Mouse (Mus musculus): ENCODE results near the gene Otop2. TPM values are rescaled to one million over a fixed set of nuclear protein-coding genes. Genes with fewer than 3 reads are reported as not detected.

The Otop2 gene
- total and polyA plus RNA-seq, 3 experiments, result not detected

DNA sequence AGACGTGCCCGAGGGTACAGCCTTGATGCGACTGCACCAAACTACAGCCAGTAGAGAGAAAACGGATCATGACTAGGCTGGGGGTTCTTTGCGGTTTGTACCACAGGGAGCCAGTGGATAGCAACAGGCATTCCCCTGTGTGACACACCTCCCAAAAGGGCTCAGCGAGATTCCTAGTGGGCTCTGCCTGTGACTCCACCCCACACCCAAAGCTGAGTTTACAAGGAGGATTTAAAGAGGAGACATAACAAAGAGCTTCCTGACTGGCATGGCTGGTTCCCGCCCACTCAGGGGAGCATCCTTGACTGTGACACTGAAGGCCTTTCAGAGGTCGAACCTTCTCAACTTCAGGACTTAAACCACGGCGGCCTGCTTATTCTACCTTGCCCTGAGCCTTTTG, 15.5 kb upstream of the Otop2 start (continued):
- no peak for TF ChIP-seq KAT2A (IDR thresholded peaks at IDR 0.05; ENCODE audit: insufficient replicate concordance, low read length)
- no peak for TF ChIP-seq CHD2 (IDR thresholded peaks at IDR 0.05; ENCODE audit: low read length)

DNA sequence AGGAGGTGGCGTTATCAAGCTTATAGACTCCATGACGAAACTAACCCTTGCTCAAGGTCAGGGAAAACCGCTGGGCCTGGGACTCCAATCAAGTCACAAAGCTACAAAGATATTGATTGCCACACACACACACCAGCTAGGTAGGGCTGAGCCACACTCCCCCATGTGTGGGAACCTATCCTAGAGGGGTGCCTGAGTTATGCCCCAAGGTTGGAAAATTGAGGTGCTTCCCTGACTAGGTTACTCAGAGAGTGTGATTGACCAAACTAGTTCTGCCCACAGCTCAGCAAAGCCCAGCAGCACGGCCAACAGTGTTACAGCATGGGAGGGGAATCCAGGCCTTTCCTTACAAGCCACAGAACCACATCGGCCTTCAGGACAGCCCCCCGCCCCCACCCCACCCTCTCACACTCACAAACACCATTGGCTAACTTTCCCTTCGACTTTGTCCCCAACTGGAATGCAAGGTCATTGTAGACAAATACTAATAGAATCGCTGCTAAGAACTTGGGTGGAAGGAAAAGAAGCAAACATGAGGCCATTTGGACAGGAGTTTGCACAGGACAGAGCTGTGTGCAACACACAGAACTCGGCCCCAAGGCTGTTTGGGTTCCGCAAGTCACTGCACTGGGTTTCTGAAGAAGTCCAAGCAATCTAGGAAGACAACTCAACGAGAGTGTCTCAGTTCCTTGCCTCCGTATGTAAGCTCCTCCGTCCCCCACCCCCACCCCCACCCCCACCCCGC, 14.2 kb upstream of the Otop2 start:
- DNase-seq (ENCODE audit: extremely low read depth), result no peak
- H3K4me3 ChIP-seq (replicated peaks in 1 of 3; ENCODE audit: low read depth in 2 of 3, low read length in 2 of 3, poor library complexity in 1 of 3), result no peak overlapping the region
- peaks cover 61% of the 10 kb centered on the region for H3K27me3 ChIP-seq (replicated peaks)
- H3K4me1 ChIP-seq (ENCODE audit: control insufficient read depth in 1 of 2, insufficient read depth in 2 of 2), result peaks cover 5 to 9% of the 10 kb centered on the region in 2 experiments
- H3K9ac ChIP-seq (ENCODE audit: insufficient read depth, low read depth), result no peak overlapping the region
- TF ChIP-seq GABPA (IDR thresholded peaks at IDR 0.05; ENCODE audit: insufficient replicate concordance, low read depth, low read length), result no peak
- TF ChIP-seq KAT2A (IDR thresholded peaks at IDR 0.05; ENCODE audit: insufficient replicate concordance, low read length), result no peak
- no peak for TF ChIP-seq ZNF384 (IDR thresholded peaks at IDR 0.05; ENCODE audit: low read depth, low read length)
- TF ChIP-seq MYC (IDR thresholded peaks at IDR 0.05; ENCODE audit: low read depth, low read length), result no peak
- TF ChIP-seq ETS1 (conservative IDR thresholded peaks at IDR 0.05; ENCODE audit: low read depth, low read length), result no peak
- no peak for TF ChIP-seq MXI1 (IDR thresholded peaks at IDR 0.05; ENCODE audit: low read depth, low read length)
- no peak for TF ChIP-seq POLR2AphosphoS2 (IDR thresholded peaks at IDR 0.05; ENCODE audit: low read depth, low read length)
- in situ Hi-C loops (cut with MboI; ENCODE audit: low pct_ligation_motif_present, low pct_unique_long_range_greater_than_20kb, low sequenced_read_pairs), result no loop called here
- no peak overlapping the region for H3K27ac ChIP-seq (ENCODE audit: insufficient read depth, low read depth)
- H3K4me2 ChIP-seq (ENCODE audit: insufficient read depth, low read depth, poor library complexity, severe bottlenecking), result no peak overlapping the region
- H3K79me2 ChIP-seq (replicated peaks; ENCODE audit: control insufficient read depth, extremely low read depth, insufficient read depth, poor library complexity, severe bottlenecking), result no peaks in the 10 kb centered on the region
- dilution Hi-C loops (cut with MboI; ENCODE audit: extremely low pct_ligation_motif_present, extremely low pct_unique_long_range_greater_than_20kb, low sequenced_read_pairs), result no loop called here
- no peaks in the 10 kb centered on the region for H3K36me3 ChIP-seq (replicated peaks in 1 of 2; ENCODE audit: control insufficient read depth in 1 of 2, insufficient read depth in 1 of 2, low read length in 1 of 2)
- peaks cover 6% of the 10 kb centered on the region for H3K9me3 ChIP-seq (replicated peaks; ENCODE audit: low read length)

DNA sequence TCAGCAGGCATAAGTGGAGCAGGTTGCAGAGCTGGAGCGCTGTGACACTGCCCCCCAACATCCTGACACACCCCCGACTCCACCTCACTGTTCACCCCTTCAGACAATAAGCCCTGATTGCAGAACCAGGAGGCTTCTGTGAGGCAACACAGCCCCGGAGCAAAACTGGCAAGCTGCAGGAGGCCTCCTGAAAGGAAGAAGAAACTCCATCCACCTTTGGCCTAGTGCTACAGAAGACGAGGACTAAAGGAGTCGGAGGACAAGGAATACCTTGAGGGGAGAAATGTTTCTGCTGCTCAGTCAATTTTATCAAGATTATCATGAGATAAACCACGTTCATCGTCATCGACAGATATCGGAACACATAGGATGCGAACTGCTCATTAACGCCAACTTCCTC, 11.0 kb upstream of the Otop2 start:
- no peaks in the 10 kb centered on the region for H3K36me3 ChIP-seq (replicated peaks in 1 of 2; ENCODE audit: control insufficient read depth in 1 of 2, insufficient read depth in 1 of 2, low read length in 1 of 2)
- no peak overlapping the region for H3K27ac ChIP-seq (ENCODE audit: insufficient read depth, low read depth)
- H3K4me3 ChIP-seq (replicated peaks in 1 of 3; ENCODE audit: low read depth in 2 of 3, low read length in 2 of 3, poor library complexity in 1 of 3), result no peak overlapping the region
- H3K4me1 ChIP-seq (ENCODE audit: control insufficient read depth in 1 of 2, insufficient read depth in 2 of 2), result peaks cover 7 to 9% of the 10 kb centered on the region in 2 experiments
- H3K9ac ChIP-seq (ENCODE audit: insufficient read depth, low read depth), result no peak overlapping the region
- H3K79me2 ChIP-seq (replicated peaks; ENCODE audit: control insufficient read depth, extremely low read depth, insufficient read depth, poor library complexity, severe bottlenecking), result no peaks in the 10 kb centered on the region
- dilution Hi-C loops (cut with MboI; ENCODE audit: extremely low pct_ligation_motif_present, extremely low pct_unique_long_range_greater_than_20kb, low sequenced_read_pairs) (no loop called here), in situ Hi-C loops (cut with MboI; ENCODE audit: low pct_ligation_motif_present, low pct_unique_long_range_greater_than_20kb, low sequenced_read_pairs) (no loop called here)
- no peak for DNase-seq (ENCODE audit: extremely low read depth)
- TF ChIP-seq PAX5 (IDR thresholded peaks at IDR 0.05; ENCODE audit: low read length) (no peak), BHLHE40 (IDR thresholded peaks at IDR 0.05; ENCODE audit: low read depth, low read length) (no peak), POLR2A (IDR thresholded peaks at IDR 0.05; ENCODE audit: low read depth, low read length) (no peak), NRF1 (IDR thresholded peaks at IDR 0.05; ENCODE audit: low read depth, low read length) (no peak), EP300 (IDR thresholded peaks at IDR 0.05; ENCODE audit: low read length) (no peak), USF1 (IDR thresholded peaks at IDR 0.05; ENCODE audit: low read depth, low read length) (no peak), POLR2AphosphoS2 (IDR thresholded peaks at IDR 0.05; ENCODE audit: low read depth, low read length) (no peak), GABPA (IDR thresholded peaks at IDR 0.05; ENCODE audit: insufficient replicate concordance, low read depth, low read length) (no peak), MEF2A (IDR thresholded peaks at IDR 0.05; ENCODE audit: borderline replicate concordance, low read depth, low read length) (no peak), CTCF (conservative IDR thresholded peaks at IDR 0.05 in 1 of 2, IDR thresholded peaks at IDR 0.05 in 1 of 2; ENCODE audit: low read depth in 2 of 2, low read length in 2 of 2) (no peak), HCFC1 (IDR thresholded peaks at IDR 0.05; ENCODE audit: low read depth, low read length) (no peak), NELFE (IDR thresholded peaks at IDR 0.05; ENCODE audit: low read depth, low read length) (no peak), IRF4 (IDR thresholded peaks at IDR 0.05; ENCODE audit: low read depth, low read length) (no peak), ELF1 (IDR thresholded peaks at IDR 0.05; ENCODE audit: low read depth, low read length) (no peak), MAX (IDR thresholded peaks at IDR 0.05; ENCODE audit: low read length) (no peak), E2F4 (IDR thresholded peaks at IDR 0.05; ENCODE audit: insufficient replicate concordance, low read depth, low read length) (no peak), MAZ (IDR thresholded peaks at IDR 0.05; ENCODE audit: low read depth, low read length) (no peak)
- no peak overlapping the region for H3K4me2 ChIP-seq (ENCODE audit: insufficient read depth, low read depth, poor library complexity, severe bottlenecking)
- peaks cover 80% of the 10 kb centered on the region for H3K27me3 ChIP-seq (replicated peaks)
- peaks cover 16% of the 10 kb centered on the region for H3K9me3 ChIP-seq (replicated peaks; ENCODE audit: low read length)

Measured in CH12.LX (cell line).